Mouse (Mus musculus): Measurements from ENCODE around the gene Uqcrh.

Gene Uqcrh

DNA sequence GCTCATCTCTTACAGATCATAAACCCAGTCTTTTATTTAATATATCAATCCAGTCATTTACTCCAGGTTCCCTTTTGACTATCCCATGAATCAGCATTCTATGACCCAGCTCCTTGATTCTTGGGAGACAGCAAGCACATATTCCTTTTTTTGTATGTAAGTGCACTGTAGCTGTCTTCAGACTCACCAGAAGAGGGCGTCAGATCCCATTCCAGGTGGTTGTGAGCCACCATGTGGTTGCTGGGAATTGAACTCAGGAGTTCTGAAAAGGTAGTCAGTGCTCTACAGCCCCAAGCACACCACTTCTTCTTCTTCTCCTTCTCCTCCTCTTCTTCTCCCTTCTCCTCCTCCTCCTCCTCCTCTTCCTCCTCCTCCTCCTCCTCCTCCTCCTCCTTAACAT, 17.3 kb downstream of the Uqcrh start:
- DNase-seq (ENCODE audit: low spot score) = no peak

DNA sequence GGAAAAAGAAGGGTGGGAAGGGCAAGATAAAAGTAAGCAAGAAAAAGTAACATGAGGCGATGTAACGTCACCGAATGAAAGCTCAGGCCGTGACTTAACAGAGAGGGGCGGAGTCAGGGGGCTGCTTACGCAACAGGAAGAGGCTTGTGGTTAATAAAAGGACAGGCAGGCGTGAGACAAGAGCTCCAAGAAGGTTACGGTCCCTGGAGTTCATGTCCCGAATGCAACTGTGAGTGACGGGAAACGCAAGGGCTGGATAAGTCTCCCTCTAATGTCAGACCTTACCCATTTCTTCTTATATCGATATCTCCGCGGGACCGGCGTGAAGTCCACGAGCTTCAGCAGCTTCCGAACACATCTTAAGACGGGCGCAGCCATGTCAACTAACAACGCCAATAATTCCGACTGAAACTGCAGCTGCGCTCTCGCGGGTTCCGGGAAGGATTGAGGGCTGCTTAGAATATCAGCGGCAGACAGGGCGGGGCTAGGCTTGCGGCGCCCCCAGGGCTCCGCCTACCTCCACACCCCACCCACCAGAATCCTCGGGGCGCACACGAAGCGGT, 21.4 kb downstream of the Uqcrh start, which contains the start of gene Nsun4:
Gene Nsun4, minus strand, starts transcription at position 478 of the 563 bp plus-strand sequence.
- DNase-seq (ENCODE audit: low spot score) = peak; percentile 96

DNA sequence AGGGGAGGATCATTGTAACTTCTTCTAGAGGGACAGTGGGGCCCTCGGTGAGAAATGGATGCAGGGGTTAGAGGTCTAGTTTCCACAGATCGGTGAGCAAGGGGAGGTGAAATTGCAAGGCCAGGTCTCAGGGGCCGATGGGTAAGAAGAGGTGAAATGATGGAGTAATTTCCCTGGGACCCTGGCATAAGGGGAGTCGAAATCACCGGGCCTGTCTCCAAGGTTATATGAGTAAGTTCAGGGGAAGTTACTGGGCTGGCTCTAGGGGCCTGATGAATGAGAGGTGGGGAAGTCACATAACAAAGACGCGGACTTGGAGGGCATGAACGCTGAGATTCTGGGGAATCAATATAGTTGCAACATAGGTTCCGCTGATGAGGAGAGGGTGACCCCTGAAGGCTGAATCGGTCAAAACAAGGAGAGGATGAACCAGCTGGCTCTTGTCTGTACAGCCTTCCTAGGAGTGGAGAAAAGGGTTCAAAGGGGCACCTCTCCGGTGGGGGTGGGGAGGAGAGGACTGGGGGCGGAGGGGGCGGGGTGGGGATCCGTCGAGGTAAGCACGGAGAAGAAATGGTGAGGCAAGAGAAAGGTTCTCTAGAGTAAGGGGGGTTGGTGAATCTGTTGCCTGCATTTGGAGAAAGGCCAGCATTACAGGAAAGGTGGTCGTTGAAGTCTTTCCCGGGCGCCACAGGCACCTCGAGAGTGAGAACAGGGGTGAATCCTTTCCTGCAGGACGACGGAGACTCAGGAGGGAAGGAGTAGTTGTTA, 22.2 kb downstream of the Uqcrh start:
- peak; percentile 60 for DNase-seq (ENCODE audit: low spot score)

DNA sequence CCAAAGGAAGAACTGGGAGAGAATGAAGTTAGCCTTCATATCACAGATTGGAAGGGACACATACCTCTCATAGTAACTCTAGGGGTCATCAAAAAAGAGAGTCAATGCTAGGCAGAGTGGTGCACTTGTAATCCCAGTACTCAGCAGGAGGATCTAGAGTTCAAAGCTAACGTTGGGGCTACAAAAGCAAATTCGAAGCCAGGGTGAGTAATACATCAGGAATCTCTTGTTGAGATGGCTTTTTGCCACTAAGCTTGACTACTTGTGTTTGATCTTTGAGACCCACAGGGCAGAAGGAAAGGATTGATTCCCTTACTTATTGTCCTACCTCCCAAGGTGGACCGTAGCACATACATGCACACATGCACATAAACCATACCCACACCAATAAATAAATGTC, 25.7 kb downstream of the Uqcrh start:
- DNase-seq (ENCODE audit: low spot score) = no peak

DNA sequence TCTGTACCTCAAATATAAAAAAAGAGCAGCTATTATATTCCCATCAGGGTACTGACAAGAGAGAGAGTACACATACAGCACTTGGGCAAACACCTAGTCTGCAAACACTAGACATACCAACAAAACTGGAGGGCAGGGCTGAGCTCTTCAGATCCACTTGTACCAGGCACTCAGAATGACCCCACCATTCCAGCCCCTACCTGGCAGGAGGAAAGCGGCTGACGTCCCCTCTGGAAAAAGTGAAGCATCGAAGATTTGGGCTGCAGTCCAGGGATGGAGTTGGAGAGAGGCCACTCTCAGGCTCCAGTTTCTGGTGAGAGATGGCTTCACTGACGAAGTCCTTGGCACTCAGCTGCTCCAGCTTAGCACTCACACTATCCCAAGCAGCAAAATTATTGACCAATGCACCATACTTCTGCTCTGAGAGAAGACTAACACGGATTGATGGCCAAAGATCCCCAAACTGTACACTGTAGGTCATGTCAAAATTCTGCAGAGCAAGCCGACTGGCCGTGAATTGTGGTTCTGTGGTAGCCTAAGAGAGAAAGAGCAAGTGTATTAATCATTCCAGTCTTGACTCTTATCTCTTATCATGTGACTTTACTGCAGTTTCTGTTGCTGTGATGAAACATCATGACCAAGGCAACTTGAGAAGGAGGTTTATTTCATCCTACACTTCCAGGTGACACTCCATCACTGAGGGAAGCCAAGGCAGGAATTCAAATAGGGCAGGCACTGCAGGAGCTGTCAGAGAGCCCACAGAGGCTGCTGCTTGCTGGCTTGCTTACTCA, 26.5 kb downstream of the Uqcrh start:
- DNase-seq (ENCODE audit: low spot score) = no peak

DNA sequence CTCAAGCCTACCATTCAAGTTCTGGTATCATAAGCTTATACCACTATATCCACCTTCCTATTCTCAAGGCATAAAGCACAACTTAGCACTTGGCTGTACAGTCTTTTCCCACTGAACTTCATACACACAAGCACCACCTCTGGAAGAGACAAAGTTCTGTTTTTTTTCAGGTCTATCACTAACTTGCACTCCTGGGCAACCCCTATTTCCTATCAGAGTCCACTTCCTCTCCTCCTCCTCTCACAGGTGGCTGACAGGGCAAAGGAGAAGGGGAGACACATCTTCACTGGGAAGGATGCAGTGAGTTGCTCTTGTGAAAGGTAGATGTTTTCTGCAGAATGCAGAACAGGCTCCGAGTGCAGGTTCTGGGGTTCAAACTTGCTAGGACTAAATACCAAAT, 27.2 kb downstream of the Uqcrh start:
- DNase-seq (ENCODE audit: low spot score) = no peak

DNA sequence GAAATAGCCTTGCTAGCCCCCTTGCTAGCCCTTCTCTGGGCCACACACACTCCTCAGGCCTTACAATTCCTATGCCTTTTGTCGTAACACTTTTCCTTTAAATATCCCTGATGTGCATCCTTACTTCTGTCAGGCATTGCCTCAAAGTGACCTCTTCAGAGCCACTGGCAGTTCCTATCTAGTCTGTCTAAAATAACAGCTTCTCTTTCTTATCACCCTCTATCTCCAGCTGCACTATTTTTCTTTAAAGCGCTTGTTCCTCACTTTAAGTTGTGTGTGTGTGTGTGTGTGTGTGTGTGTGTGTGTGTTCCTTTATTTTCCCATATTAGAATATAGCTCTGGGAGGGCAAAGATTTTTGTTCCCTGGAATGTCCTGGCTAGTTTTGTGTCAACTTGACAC, 28.3 kb downstream of the Uqcrh start:
- no peak for DNase-seq (ENCODE audit: low spot score)

DNA sequence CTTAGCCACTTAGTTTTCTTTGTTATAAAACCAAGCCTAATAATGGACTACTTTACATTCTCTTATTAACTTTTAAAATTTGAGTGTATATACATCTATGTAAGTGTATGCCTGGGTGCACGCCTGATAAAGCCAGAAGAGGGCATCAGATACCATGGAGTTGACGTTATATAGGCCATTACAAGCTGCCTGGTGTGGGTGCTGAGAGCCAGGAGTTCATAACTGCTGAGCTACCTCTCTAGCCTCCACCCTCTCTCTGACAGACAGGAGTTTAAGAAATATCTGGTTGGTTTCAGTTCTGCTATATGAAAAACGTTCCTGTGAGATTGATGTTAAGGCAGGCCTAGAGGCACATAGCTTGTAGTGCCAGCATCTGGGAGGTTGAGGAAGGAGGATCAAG, 32.7 kb downstream of the Uqcrh start:
- peak; percentile 5 for DNase-seq (ENCODE audit: low spot score)

DNA sequence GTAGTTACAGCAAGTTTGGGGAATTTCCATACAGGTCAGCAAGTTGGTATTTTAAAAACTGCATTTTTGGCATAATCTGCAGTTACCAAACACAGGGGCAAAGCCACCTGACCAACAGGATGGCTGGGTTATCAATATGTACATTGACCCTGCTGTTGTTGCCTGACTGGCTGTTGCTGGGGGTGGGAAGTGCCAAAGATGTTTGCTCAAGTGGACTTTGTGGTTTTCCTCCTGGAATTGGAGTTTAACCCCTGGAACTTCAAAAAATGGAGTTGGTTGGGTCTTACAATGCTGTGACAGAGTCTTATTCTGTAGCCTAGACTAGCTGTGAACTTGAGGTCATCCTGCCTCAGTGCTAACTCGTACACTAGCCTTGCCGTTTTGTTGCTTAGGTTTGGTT, 34.4 kb downstream of the Uqcrh start:
- DNase-seq (ENCODE audit: low spot score) = no peak

DNA sequence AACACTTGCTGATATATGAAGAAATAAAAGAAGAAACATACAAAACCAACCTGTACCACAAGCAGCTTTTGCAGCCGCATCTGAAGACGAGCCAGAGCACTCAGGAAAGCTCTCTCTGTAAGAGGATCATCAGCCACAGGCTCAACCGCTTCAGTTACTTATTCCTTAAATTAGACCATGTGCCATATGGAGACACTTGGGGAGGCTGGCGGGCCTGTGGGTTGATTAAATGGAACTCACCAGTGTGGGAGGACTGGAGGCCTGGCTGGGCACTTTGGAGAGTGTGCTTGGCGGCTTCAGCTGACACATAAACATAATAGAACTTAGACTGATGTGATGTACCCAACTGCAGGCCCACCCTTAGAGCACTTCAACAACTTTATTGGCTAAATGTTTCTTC, 41.5 kb downstream of the Uqcrh start:
- DNase-seq (ENCODE audit: low spot score) = no peak

DNA sequence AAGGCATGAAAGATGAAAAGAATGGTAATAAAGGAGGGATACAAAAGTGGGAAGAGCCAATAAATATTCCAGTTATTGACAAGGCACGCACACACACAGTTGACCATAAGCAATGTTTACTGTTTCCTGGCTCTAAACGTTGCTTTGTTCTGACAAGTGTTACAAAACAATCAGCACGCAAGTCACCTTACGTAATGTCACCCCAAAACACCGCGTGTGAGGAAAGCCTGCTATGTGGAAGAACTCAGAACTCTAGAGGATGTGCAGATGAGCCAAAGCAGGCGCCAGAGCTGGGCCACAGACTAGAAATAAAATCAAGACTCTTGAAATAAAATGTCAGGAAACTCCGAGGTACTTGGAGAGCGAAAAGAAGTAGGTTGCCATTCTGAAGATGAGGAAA, 42.0 kb downstream of the Uqcrh start:
- no peak for DNase-seq (ENCODE audit: low spot score)

DNA sequence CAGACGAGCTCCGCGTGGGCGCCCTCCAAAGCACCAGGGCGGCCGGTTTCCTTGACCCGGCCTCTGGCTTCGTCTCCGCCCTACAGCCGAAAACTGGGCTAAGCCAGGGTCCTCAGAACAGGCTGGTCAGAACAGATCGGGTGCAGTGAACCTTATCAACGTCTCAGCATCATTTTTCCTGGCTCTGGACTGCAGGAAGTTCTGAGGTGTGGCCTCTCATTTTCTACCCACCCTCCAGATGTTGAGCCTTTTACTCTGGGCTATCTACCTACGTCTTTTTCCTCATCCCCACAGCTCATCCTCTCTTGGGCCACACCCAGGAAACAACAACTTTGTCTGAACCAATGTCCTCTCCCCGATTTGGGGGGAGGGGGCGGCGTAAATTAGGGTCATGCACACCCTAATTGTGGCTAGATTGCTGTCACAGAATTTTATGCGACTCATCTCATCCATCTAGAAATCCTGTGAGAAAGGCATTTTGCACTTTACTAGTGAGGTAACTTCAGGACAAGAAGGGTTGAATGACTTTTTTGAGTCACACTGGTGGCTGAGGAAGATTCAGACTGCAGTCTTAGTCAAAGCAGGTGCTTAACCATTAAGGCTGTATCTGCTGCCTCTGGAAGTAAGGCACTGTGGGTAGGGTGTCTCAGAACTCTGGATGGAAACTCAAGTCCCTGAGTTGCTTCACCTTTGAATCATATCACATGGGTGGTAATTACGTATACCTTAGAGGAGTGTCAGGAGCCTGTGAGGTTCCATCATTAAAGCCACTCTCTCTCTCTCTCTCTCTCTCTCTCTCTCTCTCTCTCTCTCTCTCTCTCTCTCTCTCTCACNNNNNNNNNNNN, 56.7 kb downstream of the Uqcrh start, which contains the start of gene Faah:
Gene Faah, minus strand, starts transcription at position 25 of the 845 bp plus-strand sequence.
- peak; percentile 42 for DNase-seq (ENCODE audit: low spot score)

DNA sequence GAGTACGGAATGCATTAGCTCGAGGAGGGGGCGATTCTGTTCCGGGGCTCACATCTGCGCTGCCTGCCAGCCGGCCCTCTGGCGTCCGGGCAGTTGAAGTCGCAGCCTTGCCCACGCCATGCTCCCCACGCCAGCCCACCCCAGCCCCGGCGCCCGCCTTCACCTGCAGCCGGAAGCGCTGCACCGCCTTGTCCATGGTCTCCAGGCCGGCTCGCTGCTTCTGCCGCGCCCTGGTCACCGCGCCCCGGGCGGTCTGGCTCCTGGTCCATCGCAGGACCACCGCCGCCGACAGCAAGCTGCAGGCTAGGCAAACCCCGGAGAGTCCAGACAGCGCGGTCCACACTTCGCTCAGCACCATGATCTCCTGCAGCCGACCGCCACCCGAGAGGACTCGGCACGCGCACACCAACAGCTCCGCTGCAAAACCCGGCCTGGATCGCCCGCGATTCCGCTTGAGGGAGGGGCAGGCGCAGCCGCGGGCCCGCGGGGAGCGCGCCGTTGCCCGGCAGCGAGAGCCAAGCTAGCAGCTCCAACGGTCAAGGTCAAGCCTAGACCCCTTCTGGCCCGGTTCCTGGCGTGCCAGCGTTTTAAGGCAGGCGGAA, 57.5 kb downstream of the Uqcrh start:
- DNase-seq (ENCODE audit: low spot score) = peak; percentile 74

Measured in T-cell, adult 2 months (primary cell).